Mouse (Mus musculus): ENCODE results near the gene Gm5800.

GRCm38 (mm10) chr14:51738411-51739149, 21.6 kb upstream of the Gm5800 start:
- TF ChIP-seq CTCF (IDR thresholded peaks at IDR 0.05; ENCODE audit: control insufficient read depth, insufficient read depth, insufficient replicate concordance, low read depth, low read length), result no peak
- no peak for TF ChIP-seq POLR2A (IDR thresholded peaks at IDR 0.05; ENCODE audit: control insufficient read depth, low read depth, low read length)

Measured in testis, adult 2 months (tissue).